Mouse (Mus musculus) forebrain, postnatal 0 days (tissue): ENCODE measurements around the gene Fxyd5. TPM values are rescaled to one million over a fixed set of nuclear protein-coding genes. Genes with fewer than 3 reads are reported as not detected.

Experiments used
- ATAC-seq: fragments of 200-750 bp; cut with Nextera tagmentation; 2 replicates; pipeline ENCODE4 v1.8.0; 2017; ENCODE audit warnings: mild to moderate bottlenecking, moderate library complexity
- DNase-seq: peaks from one replicate; pipeline ENCODE4 v3.0.0-alpha.2; 2015
- H3K27ac ChIP-seq: fragments of 300-500 bp; sonication (generic); 2 replicates; pipeline ENCODE4 v1.5.1; 2014; ENCODE audit warnings: low read depth, mild to moderate bottlenecking, antibody characterized with exemption, low read length, moderate library complexity, mixed read lengths
- H3K27me3 ChIP-seq: fragments of 300-500 bp; sonication (generic); 2 replicates; pipeline ENCODE4 v1.6.1; 2014; ENCODE audit warnings: mild to moderate bottlenecking, low read length, mixed read lengths; ENCODE audit not compliant: insufficient read depth
- H3K36me3 ChIP-seq: fragments of 300-500 bp; sonication (generic); 2 replicates; pipeline ENCODE4 v1.6.1; 2014; ENCODE audit warnings: mild to moderate bottlenecking, moderate library complexity; ENCODE audit not compliant: insufficient read depth
- H3K4me1 ChIP-seq: fragments of 300-500 bp; sonication (generic); 2 replicates; pipeline ENCODE4 v1.6.1; 2014; ENCODE audit warnings: antibody characterized with exemption; ENCODE audit not compliant: insufficient read depth
- H3K4me2 ChIP-seq: fragments of 300-500 bp; sonication (generic); 2 replicates; pipeline ENCODE4 v1.6.1; 2014; ENCODE audit warnings: low read depth, mild to moderate bottlenecking, moderate library complexity
- H3K4me3 ChIP-seq: fragments of 300-500 bp; sonication (generic); 2 replicates; pipeline ENCODE4 v1.5.1; 2014; ENCODE audit warnings: low read depth, low read length, mixed read lengths
- H3K9ac ChIP-seq: fragments of 300-500 bp; sonication (generic); 2 replicates; pipeline ENCODE4 v1.6.1; 2014; ENCODE audit warnings: mild to moderate bottlenecking
- H3K9me3 ChIP-seq: fragments of 300-500 bp; sonication (generic); 2 replicates; pipeline ENCODE4 v1.6.1; 2016; ENCODE audit warnings: low read length
- CTCF ChIP-seq: sonication (generic); IDR thresholded peaks from 2 replicates; pipeline ENCODE4 v1.5.1; 2016; ENCODE audit warnings: antibody characterized with exemption, control low read depth, low read depth
- WGBS: fragments of 180-500 bp; shearing (Covaris S2); extraction: QIAGEN DNeasy Blood & Tissue Kit; methylation state at CpG from one replicate; pipeline ENCODE4 v1.1.7; 2014; 5-methylcytosine and 5-hydroxymethylcytosine counted together
- microRNA-seq, 2 experiments: library from miRNA; unstranded; fragments of <30 nt; microRNA quantifications; one replicate each; pipeline ENCODE4; 2016
- polyA plus RNA-seq: library from polyadenylated mRNA; unstranded; fragments of >200 nt; fragmentation: Nextera tagmentation; extraction: Ambion mirVana; gene quantifications from 2 replicates; pipeline ENCODE4 v1.2.1, GENCODE M21; 2015
- total RNA-seq: library from RNA; depleted of rRNA; stranded (reverse); fragments of >200 nt; gene quantifications from 2 replicates; pipeline ENCODE4 v1.2.3, GENCODE M21; 2014; rRNA removed

The Fxyd5 gene
- total and polyA plus RNA-seq, 2 experiments from 2014 or later, result 19.9 to 25.1 TPM

- Histone ChIP-seq H3K27ac (no peak overlapping the region), H3K4me3 (no peak overlapping the region), H3K9me3 (no peaks in the 10 kb centered on the region), H3K4me2 (no peak overlapping the region), H3K9ac (no peak overlapping the region), H3K27me3 (no peaks in the 10 kb centered on the region), H3K36me3 (no peaks in the 10 kb centered on the region), H3K4me1 (no peaks in the 10 kb centered on the region)
- ATAC-seq (no peak), DNase-seq (no peak)
- TF ChIP-seq CTCF, result no peak
- 92% methylated on average over 2 of the region's 2 CpGs for WGBS
Measured at GRCm38 (mm10) chr7:30996491-30996890, 45.8 kb downstream of the Fxyd5 start.

GRCm38 (mm10) chr7:30993986-30994385 is 48.3 kb downstream of the Fxyd5 start:
- Histone ChIP-seq H3K4me3 (no peak overlapping the region), H3K27ac (no peak overlapping the region), H3K9ac (no peak overlapping the region), H3K4me1 (no peaks in the 10 kb centered on the region), H3K9me3 (no peaks in the 10 kb centered on the region), H3K4me2 (no peak overlapping the region), H3K27me3 (no peaks in the 10 kb centered on the region), H3K36me3 (no peaks in the 10 kb centered on the region)
- no peak for TF ChIP-seq CTCF
- DNase-seq (no peak), ATAC-seq (no peak)
- 72% methylated on average over 5 of the region's 5 CpGs for WGBS

GRCm38 (mm10) chr7:30992148-30992547 is 50.1 kb downstream of the Fxyd5 start:
- DNase-seq, result no peak
- Histone ChIP-seq H3K9ac (no peak overlapping the region), H3K9me3 (no peaks in the 10 kb centered on the region), H3K4me3 (no peak overlapping the region), H3K4me1 (no peaks in the 10 kb centered on the region), H3K36me3 (no peaks in the 10 kb centered on the region), H3K27me3 (no peaks in the 10 kb centered on the region), H3K4me2 (no peak overlapping the region), H3K27ac (no peak overlapping the region)
- TF ChIP-seq CTCF, result no peak
- 83% methylated on average over 5 of the region's 5 CpGs for WGBS
- ATAC-seq, result no peak

GRCm38 (mm10) chr7:30988519-30989162 is 53.6 kb downstream of the Fxyd5 start:
- ATAC-seq, result no peak

GRCm38 (mm10) chr7:30985357-30985756 is 56.9 kb downstream of the Fxyd5 start:
- DNase-seq, result no peak
- no peak for TF ChIP-seq CTCF
- no peak overlapping the region for H3K4me2 ChIP-seq
- H3K36me3 ChIP-seq, result no peaks in the 10 kb centered on the region
- H3K9me3 ChIP-seq, result no peaks in the 10 kb centered on the region
- no peak overlapping the region for H3K9ac ChIP-seq
- ATAC-seq, result no peak
- no peak overlapping the region for H3K4me3 ChIP-seq
- H3K27ac ChIP-seq, result no peak overlapping the region
- no peaks in the 10 kb centered on the region for H3K4me1 ChIP-seq
- no peaks in the 10 kb centered on the region for H3K27me3 ChIP-seq
- WGBS, result 87% methylated on average over 9 of the region's 9 CpGs

More at GRCm38 (mm10) chr7:30988519-30989162, 53.6 kb downstream of the Fxyd5 start:
- H3K27ac ChIP-seq, result no peak overlapping the region
- H3K4me2 ChIP-seq, result no peak overlapping the region
- no peak overlapping the region for H3K4me3 ChIP-seq
- DNase-seq, result no peak
- no peak overlapping the region for H3K9ac ChIP-seq
- WGBS, result 90% methylated on average over 4 of the region's 4 CpGs
- no peak for TF ChIP-seq CTCF
- H3K36me3 ChIP-seq, result no peaks in the 10 kb centered on the region
- H3K4me1 ChIP-seq, result no peaks in the 10 kb centered on the region
- no peaks in the 10 kb centered on the region for H3K27me3 ChIP-seq
- H3K9me3 ChIP-seq, result no peaks in the 10 kb centered on the region

Small RNAs within 50 kb of the gene (microRNA-seq; reads per million reads assigned to microRNA genes)
- gene Mir7050, result 0 to 0.24 reads per million in 2 experiments

Other genes starting within 250 kb of the Fxyd5 start
- not detected in 2 replicates for gene Ffar2, start 218.7 kb downstream of the Fxyd5 start, total RNA-seq
- gene Ffar2, start 218.7 kb downstream of the Fxyd5 start, polyA plus RNA-seq, result 0.07 TPM in 1 of 2 replicates, not detected in the other
- gene Ffar3, start 186.3 kb downstream of the Fxyd5 start, total RNA-seq, result not detected in 2 replicates
- gene Ffar3, start 186.3 kb downstream of the Fxyd5 start, polyA plus RNA-seq, result 0.09 TPM in 1 of 2 replicates, not detected in the other
- gene Ffar1, start 180.9 kb downstream of the Fxyd5 start, total RNA-seq, result 0.08 TPM in 1 of 2 replicates, not detected in the other
- not detected in 2 replicates for gene Ffar1, start 180.9 kb downstream of the Fxyd5 start, polyA plus RNA-seq
- not detected in 2 replicates for gene Cd22, start 162.1 kb downstream of the Fxyd5 start, total RNA-seq
- gene Cd22, start 162.1 kb downstream of the Fxyd5 start, polyA plus RNA-seq, result 0.10 TPM in 1 of 2 replicates, not detected in the other
- gene Mag, start 127.6 kb downstream of the Fxyd5 start, total RNA-seq, result 2.5 and 2.9 TPM in 2 replicates
- gene Mag, start 127.6 kb downstream of the Fxyd5 start, polyA plus RNA-seq, result 2.7 and 3.6 TPM in 2 replicates
- gene Hamp2, start 117.8 kb downstream of the Fxyd5 start, total RNA-seq, result not detected in 2 replicates
- gene Hamp2, start 117.8 kb downstream of the Fxyd5 start, polyA plus RNA-seq, result not detected in 2 replicates
- not detected in 2 replicates for gene Hamp, start 98.4 kb downstream of the Fxyd5 start, total RNA-seq
- not detected in 2 replicates for gene Hamp, start 98.4 kb downstream of the Fxyd5 start, polyA plus RNA-seq
- 81.4 and 93.9 TPM in 2 replicates for gene Usf2, start 85.7 kb downstream of the Fxyd5 start, total RNA-seq
- 18.9 and 22.6 TPM in 2 replicates for gene Usf2, start 85.7 kb downstream of the Fxyd5 start, polyA plus RNA-seq
- 17.6 and 19.3 TPM in 2 replicates for gene Lsr, start 69.0 kb downstream of the Fxyd5 start, total RNA-seq
- gene Lsr, start 69.0 kb downstream of the Fxyd5 start, polyA plus RNA-seq, result 25.1 and 25.9 TPM in 2 replicates
- 0.08 and 0.48 TPM in 2 replicates for gene Fam187b, start 68.7 kb downstream of the Fxyd5 start, total RNA-seq
- gene Fam187b, start 68.7 kb downstream of the Fxyd5 start, polyA plus RNA-seq, result 0.50 and 0.78 TPM in 2 replicates
- gene Fxyd7, start 9.0 kb upstream of the Fxyd5 start, total RNA-seq, result 74.3 and 92.0 TPM in 2 replicates
- gene Fxyd7, start 9.0 kb upstream of the Fxyd5 start, polyA plus RNA-seq, result 167 and 231 TPM in 2 replicates
- gene Fxyd1, start 14.7 kb upstream of the Fxyd5 start, total RNA-seq, result 14.9 and 19.5 TPM in 2 replicates
- 56.8 and 66.3 TPM in 2 replicates for gene Fxyd1, start 14.7 kb upstream of the Fxyd5 start, polyA plus RNA-seq
- gene Lgi4, start 16.9 kb upstream of the Fxyd5 start, total RNA-seq, result 1.1 and 1.6 TPM in 2 replicates
- 0.68 and 0.98 TPM in 2 replicates for gene Lgi4, start 16.9 kb upstream of the Fxyd5 start, polyA plus RNA-seq
- not detected in 2 replicates for gene Fxyd3, start 34.2 kb upstream of the Fxyd5 start, total RNA-seq
- not detected in 2 replicates for gene Fxyd3, start 34.2 kb upstream of the Fxyd5 start, polyA plus RNA-seq
- gene Hpn, start 72.8 kb upstream of the Fxyd5 start, total RNA-seq, result 0.48 TPM in 1 of 2 replicates, not detected in the other
- 0.19 and 0.61 TPM in 2 replicates for gene Hpn, start 72.8 kb upstream of the Fxyd5 start, polyA plus RNA-seq
- gene Scn1b, start 84.5 kb upstream of the Fxyd5 start, total RNA-seq, result 26.7 and 38.0 TPM in 2 replicates
- 24.4 and 29.8 TPM in 2 replicates for gene Scn1b, start 84.5 kb upstream of the Fxyd5 start, polyA plus RNA-seq
- gene Gramd1a, start 113.4 kb upstream of the Fxyd5 start, total RNA-seq, result 244 and 265 TPM in 2 replicates
- gene Gramd1a, start 113.4 kb upstream of the Fxyd5 start, polyA plus RNA-seq, result 176 and 178 TPM in 2 replicates
- gene Scgb2b2, start 248.0 kb upstream of the Fxyd5 start, total RNA-seq, result not detected in 2 replicates
- not detected in 2 replicates for gene Scgb2b2, start 248.0 kb upstream of the Fxyd5 start, polyA plus RNA-seq
- gene Scgb1b2, start 249.3 kb upstream of the Fxyd5 start, total RNA-seq, result not detected in 2 replicates
- not detected in 2 replicates for gene Scgb1b2, start 249.3 kb upstream of the Fxyd5 start, polyA plus RNA-seq